Mouse (Mus musculus): ENCODE measurements around the gene Atp2c2. TPM values are rescaled to one million over a fixed set of nuclear protein-coding genes. Genes with fewer than 3 reads are reported as not detected.

The Atp2c2 gene
- polyA plus RNA-seq, 1 experiment from 2014 or later: 3.2 TPM

Other genes with a start within 250 kb of the Atp2c2 start
- gene Slc38a8, start 198.3 kb upstream of the Atp2c2 start, polyA plus RNA-seq (2015; fragmentation: Nextera tagmentation; extraction: Ambion mirVana): not detected in 2 replicates
- 119 and 125 TPM in 2 replicates for gene Mbtps1, start 141.3 kb upstream of the Atp2c2 start, polyA plus RNA-seq (2015; fragmentation: Nextera tagmentation; extraction: Ambion mirVana)
- 26.3 and 31.6 TPM in 2 replicates for gene Hsdl1, start 124.8 kb upstream of the Atp2c2 start, polyA plus RNA-seq (2015; fragmentation: Nextera tagmentation; extraction: Ambion mirVana)
- gene Dnaaf1, start 124.8 kb upstream of the Atp2c2 start, polyA plus RNA-seq (2015; fragmentation: Nextera tagmentation; extraction: Ambion mirVana): 1.1 and 1.4 TPM in 2 replicates
- gene Taf1c, start 94.8 kb upstream of the Atp2c2 start, polyA plus RNA-seq (2015; fragmentation: Nextera tagmentation; extraction: Ambion mirVana): 10.0 and 10.6 TPM in 2 replicates
- gene Adad2, start 87.3 kb upstream of the Atp2c2 start, polyA plus RNA-seq (2015; fragmentation: Nextera tagmentation; extraction: Ambion mirVana): 0.08 TPM in 1 of 2 replicates, not detected in the other
- 0.05 and 0.10 TPM in 2 replicates for gene Kcng4, start 64.3 kb upstream of the Atp2c2 start, polyA plus RNA-seq (2015; fragmentation: Nextera tagmentation; extraction: Ambion mirVana)
- 6.3 and 6.6 TPM in 2 replicates for gene Wfdc1, start 33.6 kb upstream of the Atp2c2 start, polyA plus RNA-seq (2015; fragmentation: Nextera tagmentation; extraction: Ambion mirVana)
- 12.3 and 14.8 TPM in 2 replicates for gene Tldc1, start 78.4 kb downstream of the Atp2c2 start, polyA plus RNA-seq (2015; fragmentation: Nextera tagmentation; extraction: Ambion mirVana)
- gene Cotl1, start 140.5 kb downstream of the Atp2c2 start, polyA plus RNA-seq (2015; fragmentation: Nextera tagmentation; extraction: Ambion mirVana): 65.8 and 68.1 TPM in 2 replicates
- gene Klhl36, start 162.3 kb downstream of the Atp2c2 start, polyA plus RNA-seq (2015; fragmentation: Nextera tagmentation; extraction: Ambion mirVana): 13.7 and 14.7 TPM in 2 replicates
- gene Usp10, start 210.4 kb downstream of the Atp2c2 start, polyA plus RNA-seq (2015; fragmentation: Nextera tagmentation; extraction: Ambion mirVana): 132 and 135 TPM in 2 replicates
- gene Gm20388, start 210.8 kb downstream of the Atp2c2 start, polyA plus RNA-seq (2015; fragmentation: Nextera tagmentation; extraction: Ambion mirVana): 5.5 TPM in 1 of 2 replicates, not detected in the other

Data from lung, embryonic 15.5 days (tissue).